Mouse (Mus musculus) thymus, adult 2 months (tissue): ENCODE results near the gene Il16.

Experiments
- CTCF ChIP-seq: fragments of 200-500 bp; IDR thresholded peaks from 2 replicates; pipeline ENCODE4 v1.5.1; 2012; ENCODE audit warnings: mild to moderate bottlenecking, control low read depth, low read length, moderate library complexity, borderline replicate concordance; ENCODE audit not compliant: control insufficient read depth, poor library complexity, insufficient read depth; ENCODE audit errors: extremely low read depth
- POLR2A ChIP-seq: fragments of 200-500 bp; IDR thresholded peaks from 2 replicates; pipeline ENCODE4 v1.6.1; 2012; ENCODE audit warnings: mild to moderate bottlenecking, low read length, control low read depth, moderate library complexity; ENCODE audit not compliant: control insufficient read depth, poor library complexity, insufficient read depth; ENCODE audit errors: extremely low read depth

GRCm38 (mm10) chr7:83677296-83677695, 68.2 kb downstream of the Il16 start:
- TF ChIP-seq CTCF = no peak
- no peak for TF ChIP-seq POLR2A
